Mouse (Mus musculus) adrenal gland, adult 8-10 months (tissue): ENCODE measurements around the gene Gm17268. TPM values are rescaled to one million over a fixed set of nuclear protein-coding genes. Genes with fewer than 3 reads are reported as not detected.

Source experiments
- total RNA-seq, 4 experiments: library from RNA; stranded (reverse); gene quantifications; 2 replicates each; pipeline ENCODE4 v1.2.4; 2022

The Gm17268 gene
- total RNA-seq, 4 experiments from 2014 or later: not detected

Other genes starting within 250 kb of the Gm17268 start
- under 1 TPM in 1 of 4 experiments, not detected in 3; 0.13 TPM for gene 5530401A14Rik, start 177.9 kb downstream of the Gm17268 start, total RNA-seq
- 1 to 10 TPM; 3.2 to 5.1 (median 4.2) TPM for gene Asic2, start 70.1 kb downstream of the Gm17268 start, total RNA-seq
- gene Ccl2, start 3.0 kb downstream of the Gm17268 start, total RNA-seq: 1 to 10 TPM in 3 of 4 experiments, under 1 TPM in 1; 0.74 to 2.6 (median 1.2) TPM
- 1 to 10 TPM in 1 of 4 experiments, under 1 TPM in 1, not detected in 2; 0.46 to 1.7 TPM for gene Ccl7, start 7.2 kb upstream of the Gm17268 start, total RNA-seq
- 1 to 10 TPM; 3.5 to 8.2 (median 4.4) TPM for gene Ccl11, start 19.3 kb upstream of the Gm17268 start, total RNA-seq
- under 1 TPM in 1 of 4 experiments, not detected in 3; 0.52 TPM for gene Ccl12, start 63.3 kb upstream of the Gm17268 start, total RNA-seq
- 1 to 10 TPM in 1 of 4 experiments, not detected in 3; 1.7 TPM for gene Ccl8, start 76.6 kb upstream of the Gm17268 start, total RNA-seq